Mouse (Mus musculus) testis, adult 2 months (tissue): Measurements from ENCODE around the gene Clstn2.

ENCODE experiments used
- CTCF ChIP-seq: fragments of 200-500 bp; IDR thresholded peaks from 2 replicates; pipeline ENCODE4 v1.5.1; 2012; ENCODE audit warnings: low read depth, mild to moderate bottlenecking, inconsistent platforms, low read length, moderate library complexity; ENCODE audit not compliant: control insufficient read depth, insufficient read depth, insufficient replicate concordance
- POLR2A ChIP-seq: fragments of 200-500 bp; IDR thresholded peaks from 2 replicates; pipeline ENCODE4 v1.6.1; 2012; ENCODE audit warnings: low read depth, mild to moderate bottlenecking, inconsistent platforms, low read length, moderate library complexity; ENCODE audit not compliant: control insufficient read depth

- TF ChIP-seq CTCF (no peak), POLR2A (no peak)
Observed at GRCm38 (mm10) chr9:97753715-97754114, 279.3 kb downstream of the Clstn2 start.
